Mouse (Mus musculus) adrenal gland, adult 18-20 months (tissue): ENCODE measurements around the gene Srgn. TPM values are rescaled to one million over a fixed set of nuclear protein-coding genes. Genes with fewer than 3 reads are reported as not detected.
"Not testable (repeated sequence)": the region's sequence is repeated elsewhere in the genome, so short reads cannot be mapped to it uniquely, and the experiment has no call there.

ENCODE experiments used
- DNase-seq, 2 experiments: peaks; one replicate each; pipeline ENCODE4 v3.0.0; 2021 to 2022; ENCODE audit warnings: low spot score in 2 of 2
- total RNA-seq, 2 experiments: library from RNA; stranded (reverse); gene quantifications; 1 replicate in 1 of 2; 2 replicates in 1 of 2; pipeline ENCODE4 v1.2.3; 2021

Gene Srgn
- total RNA-seq, 2 experiments from 2014 or later, result 48.6 to 55.5 TPM

DNA sequence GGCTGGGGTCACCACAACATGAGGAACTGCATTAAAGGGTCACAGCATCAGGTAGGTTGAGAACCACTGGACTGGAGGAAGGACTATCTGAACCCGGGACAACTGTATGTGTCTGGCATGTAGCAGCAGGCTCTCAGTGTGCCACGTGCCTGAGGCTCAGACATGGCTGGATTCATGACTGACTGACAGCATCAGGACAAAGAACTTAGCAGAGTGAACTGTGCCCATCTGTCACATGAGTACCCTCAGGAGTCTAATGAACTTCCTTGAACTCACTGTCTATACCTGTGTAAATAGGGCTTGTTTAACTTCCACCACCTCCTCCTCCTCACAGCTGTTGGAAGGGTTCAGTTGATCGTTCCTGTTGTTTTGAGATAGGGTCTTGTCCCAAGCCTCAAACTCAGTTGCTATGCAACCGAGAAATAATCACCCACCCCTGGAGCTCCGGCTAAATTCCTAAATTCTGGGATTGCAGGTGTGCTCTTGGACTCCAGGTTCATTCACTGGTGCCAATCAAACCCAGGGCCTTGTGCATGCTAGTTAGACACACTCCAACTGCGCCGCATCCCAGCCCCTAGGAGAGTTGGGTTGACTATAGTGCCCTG, 4.8 kb downstream of the Srgn start:
- DNase-seq, result no peak

DNA sequence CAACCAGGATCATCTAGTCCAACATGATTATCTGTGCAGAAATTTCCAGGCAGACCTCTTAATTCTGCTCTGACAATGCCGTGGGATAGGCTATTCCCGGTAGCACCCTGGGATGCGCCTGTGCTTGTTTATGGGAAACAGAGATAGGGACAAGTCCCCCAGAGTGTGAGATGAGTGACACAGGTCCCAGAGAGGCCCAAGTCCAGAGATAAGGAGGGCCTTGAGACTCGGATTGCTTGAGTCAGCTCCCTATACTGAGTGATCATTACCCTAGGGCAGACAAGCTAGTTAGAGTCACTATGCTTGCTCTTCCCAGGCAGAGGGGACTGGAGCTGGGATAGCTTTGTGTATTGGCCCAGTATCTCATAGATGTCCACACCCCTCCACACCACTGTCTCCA, 5.5 kb downstream of the Srgn start:
- DNase-seq, result no peak

DNA sequence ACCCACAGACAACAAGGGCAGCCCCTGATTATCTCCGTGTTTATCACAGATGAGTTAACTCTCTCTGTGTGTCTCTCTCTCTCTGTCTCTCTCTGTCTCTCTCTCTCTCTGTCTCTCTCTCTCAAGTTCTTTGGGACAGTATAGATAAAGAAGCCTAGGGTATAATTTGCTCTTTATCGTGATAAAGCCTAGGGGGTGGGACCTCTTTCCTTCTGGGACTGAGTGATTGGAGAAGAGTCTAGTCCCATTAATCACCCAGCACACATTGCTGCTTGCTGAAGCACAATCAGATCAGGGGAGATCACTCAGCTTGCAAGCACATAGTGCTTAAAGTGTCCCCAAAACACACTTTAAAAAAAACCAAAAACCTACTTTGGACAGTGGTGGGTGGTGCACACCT, 6.3 kb downstream of the Srgn start:
- no peak for DNase-seq

DNA sequence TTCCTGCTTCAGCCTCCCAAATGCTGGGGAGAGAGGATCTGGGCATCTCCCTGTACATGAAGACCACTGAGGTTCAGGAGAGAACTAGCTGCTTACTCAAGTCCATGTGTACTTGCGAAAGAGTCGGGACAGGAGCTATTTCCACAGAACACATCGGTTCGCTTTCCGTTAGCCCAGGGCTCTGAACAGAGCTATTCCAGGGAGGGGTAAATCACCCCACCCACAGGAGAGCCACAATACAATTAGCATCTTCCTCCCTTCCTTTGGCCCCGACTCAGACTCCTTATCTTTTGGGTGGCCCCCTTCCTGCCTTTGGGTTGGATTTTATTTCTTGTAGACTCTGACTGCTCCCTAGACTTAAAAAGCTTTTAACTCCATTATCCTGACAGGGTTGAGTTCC, 9.7 kb downstream of the Srgn start:
- DNase-seq, result no peak

DNA sequence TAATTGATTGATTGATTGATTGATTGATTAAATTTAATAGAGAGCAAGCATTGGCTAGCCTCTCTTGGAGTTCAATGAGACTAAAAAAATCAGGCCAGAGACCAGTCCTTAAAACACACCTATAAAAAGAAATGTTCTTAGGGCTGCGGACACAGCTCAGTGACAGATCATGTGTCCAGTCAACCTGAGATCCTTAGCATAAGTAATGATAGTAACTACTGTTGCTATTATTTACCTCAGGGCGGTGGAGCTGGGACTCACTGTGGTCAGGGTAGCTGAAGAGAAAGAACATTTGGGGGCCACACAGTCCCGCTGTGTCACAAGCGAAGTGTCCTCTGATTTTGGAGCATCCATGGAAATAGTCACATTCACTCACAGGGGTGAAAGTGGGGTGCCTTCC, 14.4 kb downstream of the Srgn start:
- no peak for DNase-seq

DNA sequence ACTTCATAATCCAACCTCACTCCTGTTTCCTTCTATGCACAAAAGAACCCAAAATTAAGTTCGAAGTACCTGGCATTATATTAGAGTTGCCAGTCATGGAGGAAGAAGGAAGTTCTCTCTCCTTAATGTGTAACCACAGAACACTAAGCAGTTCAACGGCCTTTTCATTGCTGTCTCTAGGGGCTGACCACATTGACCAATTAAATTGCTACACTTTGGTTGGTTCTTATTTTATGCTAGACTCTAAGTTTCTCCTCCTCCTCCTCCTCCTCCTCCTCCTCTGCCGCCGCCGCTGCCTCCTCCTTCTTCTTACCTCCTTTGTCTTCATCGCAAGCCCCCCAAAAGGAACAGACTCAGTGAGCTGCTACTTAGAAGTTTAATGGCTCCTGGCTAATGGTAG, 15.7 kb downstream of the Srgn start:
- no peak for DNase-seq

DNA sequence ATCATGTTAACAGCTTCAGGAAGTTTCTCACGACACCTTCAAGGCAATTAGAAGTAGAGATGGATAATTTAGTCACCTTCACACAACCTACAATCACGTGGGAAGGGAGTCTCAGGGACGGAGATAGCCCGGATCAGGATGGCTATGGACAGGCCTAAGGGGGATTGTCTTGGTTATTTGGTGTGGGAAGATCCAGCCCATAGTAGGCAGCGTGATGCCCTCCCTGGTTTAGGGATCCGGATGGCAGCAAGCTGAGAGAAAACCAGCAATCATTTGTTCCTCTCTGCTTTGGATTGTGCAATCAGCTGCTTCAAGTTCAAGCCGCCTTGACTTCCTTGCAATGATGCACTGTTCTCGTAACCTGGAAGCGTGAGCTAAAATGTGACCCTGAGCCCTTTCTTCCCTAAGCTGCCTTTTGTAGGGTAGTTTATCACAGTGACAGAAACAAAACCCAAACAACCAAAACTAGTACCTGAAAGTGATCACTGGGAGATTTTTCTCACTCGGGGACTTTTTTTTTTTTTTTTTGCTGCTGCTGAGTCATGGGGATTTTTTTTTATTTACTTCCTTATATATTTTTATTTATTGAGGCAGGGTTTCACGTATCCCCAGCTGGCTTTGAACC, 18.1 kb downstream of the Srgn start:
- no peak for DNase-seq

DNA sequence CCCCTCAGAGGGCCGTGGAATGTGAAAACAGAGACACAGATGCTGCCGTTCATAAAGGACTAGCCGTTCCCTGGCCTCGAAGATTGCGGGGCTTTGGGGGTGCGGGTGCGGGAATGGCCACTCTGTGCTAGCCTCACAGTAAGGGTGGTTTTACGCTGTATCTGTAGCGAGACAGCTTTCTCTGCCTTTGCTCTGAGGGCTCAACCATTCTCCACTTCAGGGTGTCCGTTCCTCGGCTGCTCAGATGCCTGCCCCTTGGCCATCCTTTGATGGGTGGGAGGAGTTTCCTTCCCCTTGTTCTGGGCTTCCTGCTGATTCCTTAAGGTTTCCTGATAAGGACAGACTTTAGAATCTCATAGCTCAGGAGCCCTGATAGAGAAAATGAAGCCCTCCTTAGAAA, 18.8 kb downstream of the Srgn start:
- DNase-seq, result peak; percentile 13 to 47

DNA sequence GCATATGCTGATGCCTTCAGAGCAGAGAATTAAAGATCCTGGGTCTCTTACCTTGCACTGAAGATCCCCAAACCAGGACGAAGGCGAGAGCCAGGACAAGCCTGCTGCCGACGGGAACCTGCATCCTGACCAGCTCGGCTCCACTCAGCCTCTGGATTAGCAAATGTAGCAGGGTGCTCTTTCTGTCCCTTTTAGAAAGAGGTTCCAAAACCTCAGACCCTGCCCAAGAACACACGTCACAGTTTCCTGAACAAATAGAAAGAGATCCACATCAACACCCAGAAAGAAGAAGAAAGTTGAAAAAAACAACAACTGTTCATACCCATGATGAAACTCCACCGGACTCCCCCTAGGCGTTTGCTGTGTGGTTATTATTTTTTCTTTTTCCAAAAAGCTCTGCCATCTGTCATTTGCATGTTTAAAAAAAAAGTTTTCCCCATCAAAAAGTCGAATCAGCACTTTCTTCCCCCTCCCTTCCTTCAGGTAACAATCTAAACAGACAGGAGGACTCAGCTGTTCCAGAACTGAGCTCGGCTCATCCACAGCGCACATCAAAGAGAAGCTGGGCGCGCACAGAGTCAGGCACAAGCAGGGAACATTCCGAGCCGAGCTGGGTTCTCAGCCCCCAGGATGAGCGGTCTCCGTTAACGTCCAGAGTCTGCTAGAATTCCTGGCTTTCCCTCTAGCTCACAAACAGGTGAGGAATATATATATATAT, 19.5 kb downstream of the Srgn start:
- peak; percentile 36 to 49 for DNase-seq

DNA sequence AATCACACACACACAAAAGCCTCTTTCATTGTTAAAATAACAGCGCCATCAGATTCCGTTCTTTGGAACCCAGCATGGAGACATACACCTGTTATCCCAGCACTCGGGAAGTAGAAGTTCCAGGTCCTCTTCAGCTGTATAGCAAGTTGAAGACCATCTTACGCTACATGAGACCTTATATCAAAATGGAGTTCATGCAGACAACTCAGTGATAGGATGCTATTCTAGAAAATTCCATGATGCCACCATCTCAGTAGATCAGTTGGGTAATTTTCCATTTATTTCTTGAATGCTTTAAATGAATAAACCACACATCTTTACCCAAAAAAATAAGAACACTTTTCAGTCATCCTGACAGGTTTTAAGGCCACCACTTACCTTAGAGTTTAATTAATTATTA, 20.2 kb downstream of the Srgn start:
- no peak for DNase-seq

DNA sequence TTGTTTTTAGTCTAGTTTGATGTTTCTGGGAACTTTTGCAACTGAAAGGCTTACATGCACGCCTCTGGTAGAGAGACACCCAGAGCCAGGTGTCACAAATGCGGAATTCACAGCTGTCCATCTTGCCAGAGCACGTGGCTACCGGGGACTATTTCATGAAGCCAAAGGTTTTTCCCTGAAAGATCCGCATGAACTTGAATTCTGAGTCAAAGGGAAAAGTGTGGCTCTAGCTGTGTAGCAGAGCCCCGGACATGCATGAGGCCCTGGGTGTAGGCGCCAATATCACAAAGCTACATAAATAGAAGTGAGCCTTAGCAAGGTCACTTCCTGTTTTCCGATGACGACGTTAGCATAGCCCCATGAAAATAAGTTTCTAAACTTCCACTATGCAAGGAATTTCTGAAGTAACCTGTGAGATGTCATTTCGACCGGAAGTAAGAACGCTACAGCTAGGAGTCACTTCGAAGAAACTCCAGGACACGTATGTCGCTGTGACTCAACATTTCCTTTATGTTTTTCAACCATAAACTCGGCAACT, 21.2 kb downstream of the Srgn start:
- DNase-seq, result no peak

DNA sequence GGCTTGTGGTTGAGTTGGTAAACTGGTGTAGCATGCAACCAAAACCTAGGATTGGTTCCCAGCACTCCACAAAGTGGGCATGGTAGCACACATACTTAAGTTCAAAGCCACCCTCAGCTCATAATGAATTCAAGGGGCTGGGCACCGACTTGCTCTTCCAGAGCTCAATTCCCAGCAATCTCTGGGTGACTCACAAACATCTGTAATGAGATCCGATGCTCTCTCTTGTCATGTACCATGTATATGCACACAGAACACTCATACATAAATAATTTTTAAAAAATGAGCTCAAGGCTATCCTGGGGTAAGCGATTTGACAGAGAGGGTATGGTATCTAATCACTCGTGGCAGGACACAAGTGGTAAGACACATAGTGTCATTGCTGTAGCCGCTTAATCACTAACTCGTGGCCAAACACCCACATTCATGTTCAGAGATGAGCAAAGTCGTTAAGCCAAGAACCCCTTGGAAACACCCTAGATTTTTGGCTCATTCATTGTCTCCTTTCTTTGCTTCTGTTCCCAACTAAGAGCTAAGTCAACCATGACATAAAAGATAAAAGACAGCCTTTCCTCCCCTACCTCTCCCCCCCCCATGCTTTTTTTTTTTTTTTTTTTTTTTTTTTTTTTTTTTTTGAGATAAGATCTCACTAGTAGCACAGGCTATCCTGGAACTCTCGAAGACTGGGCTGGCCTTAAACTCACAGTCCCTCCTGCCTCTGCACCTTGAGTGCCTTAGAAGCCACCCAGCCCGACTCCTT, 21.8 kb downstream of the Srgn start:
- DNase-seq, result no peak

DNA sequence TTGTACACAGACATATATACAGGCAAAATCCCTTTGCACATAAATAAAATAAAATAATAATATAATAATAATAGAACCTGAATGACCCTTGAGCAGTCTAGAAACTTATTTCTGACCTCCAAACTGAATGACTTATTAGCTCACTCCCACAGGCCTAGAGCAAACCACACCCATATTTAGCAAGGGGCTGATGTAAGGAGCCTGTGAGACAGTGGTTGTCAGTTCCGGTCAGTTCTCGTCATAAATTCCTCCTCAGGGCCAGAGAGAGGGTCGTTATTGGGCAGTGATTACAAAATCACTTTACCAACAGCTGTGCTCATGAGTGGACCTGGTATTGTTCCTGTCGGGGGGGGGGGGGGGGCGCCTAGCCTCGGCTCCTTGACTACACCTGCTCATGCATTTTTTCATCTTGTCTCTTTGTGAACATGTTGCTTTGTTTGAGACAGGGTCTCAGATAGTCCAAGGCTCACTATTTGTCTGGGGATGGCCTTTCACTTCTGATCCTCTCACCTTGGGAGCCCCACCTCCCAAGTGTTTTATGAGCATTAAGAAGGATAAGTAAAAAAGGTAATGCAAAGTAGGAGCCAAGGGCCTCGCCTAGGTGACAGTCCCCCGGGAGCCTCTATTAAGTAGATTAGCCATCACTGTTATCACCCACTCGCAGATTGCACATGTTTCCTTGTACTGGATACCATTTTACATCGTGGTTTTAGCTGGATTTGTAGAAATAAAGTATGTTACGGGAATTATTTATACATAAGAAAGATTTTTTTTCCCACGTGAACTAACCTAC, 23.2 kb downstream of the Srgn start:
- DNase-seq, result no peak

DNA sequence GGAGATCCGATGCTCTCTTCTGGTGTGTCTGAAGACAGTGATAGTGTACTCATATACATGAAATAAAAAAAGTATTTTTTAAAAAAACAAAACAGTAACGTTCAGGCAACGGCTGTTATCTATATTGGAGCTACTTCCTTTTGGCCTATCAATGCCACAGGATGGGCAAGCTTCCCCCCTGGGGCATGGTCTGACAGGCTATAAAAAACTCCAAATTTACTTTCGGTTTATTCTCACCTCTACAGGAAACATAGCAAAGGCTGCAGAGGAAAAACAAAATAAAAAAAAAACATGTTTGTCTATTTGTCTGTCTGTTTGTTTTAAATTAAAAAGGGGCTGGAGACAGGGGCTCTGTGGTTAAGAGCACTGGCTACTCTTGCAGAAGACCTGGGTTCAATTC, 23.9 kb downstream of the Srgn start:
- no peak for DNase-seq

DNA sequence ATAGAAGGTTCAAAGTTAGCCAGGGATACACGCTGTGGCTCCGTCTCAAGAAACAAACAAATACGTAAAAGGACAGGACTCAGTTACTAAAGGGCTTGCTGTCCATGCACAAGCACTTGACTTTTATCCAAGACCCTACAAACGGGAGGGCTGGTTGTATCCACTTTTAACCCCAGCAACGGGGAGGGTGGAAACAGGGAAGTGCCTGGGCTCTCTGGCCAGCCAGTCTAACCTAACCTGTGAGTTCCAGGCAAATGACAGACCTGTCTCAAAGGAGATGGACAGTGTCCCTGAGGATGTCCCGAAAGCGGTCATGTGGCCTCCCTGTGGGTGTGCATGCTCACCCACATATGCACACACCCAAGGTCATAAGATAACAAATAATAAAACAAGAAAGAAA, 25.3 kb downstream of the Srgn start:
- no peak for DNase-seq

DNA sequence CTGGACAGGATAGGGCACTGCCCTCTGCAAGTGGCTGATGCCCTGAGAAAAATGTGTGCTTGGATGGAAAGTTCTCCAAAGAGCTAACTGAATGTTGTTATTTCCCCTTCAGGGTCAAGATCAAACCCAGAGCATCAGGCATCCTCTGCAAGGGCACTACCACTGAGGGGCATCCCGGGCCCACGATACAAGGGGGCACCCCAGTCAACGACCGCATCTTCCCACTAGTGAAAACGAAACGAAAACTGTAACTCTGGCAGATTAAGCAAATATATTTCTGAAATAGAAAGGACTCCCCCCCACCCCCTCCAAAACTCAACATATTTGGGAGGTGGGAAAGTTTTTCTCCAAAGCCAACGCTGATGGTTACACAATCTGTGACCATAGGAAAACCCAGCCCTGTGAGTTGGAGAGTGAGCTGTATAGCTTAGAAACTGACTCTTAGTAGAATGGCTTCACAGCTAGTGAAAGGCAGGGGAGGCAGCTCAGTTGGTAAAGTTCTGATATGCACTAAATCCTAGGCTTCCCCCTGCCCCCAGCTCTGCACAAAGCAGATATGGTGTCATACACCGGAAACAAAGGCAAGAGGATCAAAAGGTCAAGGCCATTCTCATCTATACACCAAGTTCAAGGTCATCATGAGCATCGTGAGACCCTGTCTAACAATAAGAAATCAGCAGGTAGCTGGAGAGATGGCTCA, 26.2 kb downstream of the Srgn start:
- DNase-seq, result no peak

DNA sequence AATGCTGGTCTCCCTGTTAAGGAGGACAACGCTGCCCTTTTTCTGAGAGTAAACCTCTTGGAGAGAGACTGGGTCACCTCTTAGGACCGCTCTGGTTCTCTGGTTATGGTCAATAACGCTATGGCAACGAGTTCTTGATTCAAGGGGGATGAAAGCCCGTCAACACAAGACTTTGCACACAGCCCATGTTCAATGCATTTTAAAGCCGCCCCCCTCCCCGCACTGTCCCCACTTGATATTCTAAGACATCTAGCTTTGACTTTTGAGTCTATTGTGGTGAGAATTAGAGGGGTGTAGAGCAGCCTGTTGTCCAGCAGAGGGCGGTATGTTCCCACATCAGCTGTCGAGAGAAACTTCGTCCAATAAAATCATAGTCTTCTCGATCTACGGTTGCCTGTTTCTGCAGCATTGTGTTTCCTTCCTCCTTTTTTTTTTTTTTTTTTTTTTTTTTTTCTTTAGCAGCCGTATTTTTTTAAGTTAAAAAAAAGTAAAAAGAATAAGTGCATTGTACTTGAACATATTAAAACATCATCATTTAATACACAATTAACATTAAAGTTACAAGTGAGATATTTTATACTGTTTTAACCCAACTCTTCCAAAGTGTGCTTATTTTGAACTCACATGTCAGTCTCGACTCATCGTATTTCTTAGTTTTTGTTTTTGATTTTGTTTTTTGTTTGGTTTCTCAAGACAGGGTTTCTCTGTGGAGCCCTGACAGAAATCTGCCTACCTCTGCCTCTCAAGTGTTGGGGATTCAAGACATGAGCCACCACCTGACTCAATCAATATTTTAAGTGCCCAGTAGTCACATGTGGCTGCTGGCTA, 26.9 kb downstream of the Srgn start:
- DNase-seq, result peak; percentile 57 to 60

DNA sequence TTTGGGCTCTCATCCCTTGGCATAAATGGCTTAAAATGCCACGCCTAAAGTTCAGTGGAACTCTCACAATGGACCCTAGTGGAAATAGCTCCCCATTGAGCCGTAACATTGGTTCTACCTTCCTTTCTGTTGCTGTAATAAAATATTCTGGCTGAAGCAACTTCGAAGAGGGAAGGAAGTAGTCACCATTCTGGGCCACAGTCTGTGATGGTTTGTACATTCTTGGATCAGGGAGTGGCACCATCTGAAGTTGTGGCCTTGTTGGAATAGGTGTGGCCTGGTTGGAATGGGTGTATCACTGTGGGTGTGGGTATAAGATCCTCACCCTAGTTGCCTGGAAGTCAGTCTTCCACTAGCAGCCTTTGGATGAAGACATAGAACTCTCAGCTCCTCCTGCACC, 35.6 kb downstream of the Srgn start:
- not testable (repeated sequence) for DNase-seq

DNA sequence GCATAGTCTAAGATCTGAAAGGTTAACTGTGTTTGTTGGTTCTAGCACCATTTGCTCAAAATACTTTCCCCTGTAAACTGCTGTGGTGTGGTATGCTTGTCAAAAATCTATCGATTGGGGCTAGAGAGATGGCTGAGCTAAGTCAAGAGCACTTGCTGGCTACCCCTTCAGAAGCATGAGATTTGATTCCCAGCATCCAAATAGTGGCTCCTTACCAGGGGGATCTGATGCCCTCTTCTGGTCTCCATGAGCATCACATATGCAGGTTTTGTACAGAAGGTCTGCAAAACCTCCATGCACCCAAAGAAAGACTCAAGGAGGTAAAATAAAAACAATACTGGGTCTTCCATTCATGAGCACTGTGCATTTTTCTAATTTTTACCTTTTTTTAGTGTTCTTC, 39.0 kb downstream of the Srgn start:
- DNase-seq, result no peak
